Mouse (Mus musculus) ES-E14 (cell line): ENCODE data around the gene E130114P18Rik. TPM values are rescaled to one million over a fixed set of nuclear protein-coding genes. Genes with fewer than 3 reads are reported as not detected.

Experiments
- DNase-seq: peaks from one replicate; pipeline ENCODE4 v3.0.0-alpha.2; 2013; ENCODE audit warnings: low read depth, low spot score
- H3K27ac ChIP-seq: 2 replicates; pipeline ENCODE4 v1.5.1; 2012; ENCODE audit warnings: low read depth, mild to moderate bottlenecking, low read length, moderate library complexity, mixed read lengths; ENCODE audit not compliant: poor library complexity, insufficient read depth, severe bottlenecking
- H3K36me3 ChIP-seq: 2 replicates; pipeline ENCODE4 v1.6.1; 2012; ENCODE audit warnings: mild to moderate bottlenecking, low read length, moderate library complexity, mixed read lengths; ENCODE audit not compliant: control insufficient read depth, poor library complexity, insufficient read depth, severe bottlenecking
- H3K4me1 ChIP-seq, 2 experiments: fragments of 150-350 bp in 1 of 2; sonication (generic) in 1 of 2; 2 replicates each; pipeline ENCODE4 v1.6.1; 2012; ENCODE audit warnings: low read length in 2 of 2, mild to moderate bottlenecking in 1 of 2, mixed read lengths in 1 of 2; ENCODE audit not compliant: control insufficient read depth in 2 of 2, insufficient read depth in 2 of 2, poor library complexity in 1 of 2
- H3K4me3 ChIP-seq, 2 experiments: fragments of 150-350 bp in 1 of 2; sonication (generic) in 1 of 2; 2 replicates each; pipeline ENCODE4 v1.5.1; 2012; ENCODE audit warnings: low read length in 2 of 2, low read depth in 1 of 2, mild to moderate bottlenecking in 1 of 2, mixed read lengths in 1 of 2; ENCODE audit not compliant: insufficient read depth in 1 of 2, poor library complexity in 1 of 2, severe bottlenecking in 1 of 2
- H3K9ac ChIP-seq: 2 replicates; pipeline ENCODE4 v1.6.1; 2012; ENCODE audit warnings: low read depth, mild to moderate bottlenecking, low read length, mixed read lengths; ENCODE audit not compliant: poor library complexity, insufficient read depth, severe bottlenecking
- H3K9me3 ChIP-seq: fragments of 150-350 bp; sonication (generic); 2 replicates; pipeline ENCODE4 v1.6.1; 2012; ENCODE audit warnings: low read depth, mild to moderate bottlenecking, low read length; ENCODE audit not compliant: control insufficient read depth, insufficient read depth
- CHD2 ChIP-seq: IDR thresholded peaks from 2 replicates; pipeline ENCODE4 v1.6.1; 2014; ENCODE audit warnings: mild to moderate bottlenecking, low read depth, low read length, inconsistent platforms
- HCFC1 ChIP-seq: IDR thresholded peaks from 2 replicates; pipeline ENCODE4 v1.6.1; 2012; ENCODE audit warnings: low read length, inconsistent platforms, borderline replicate concordance; ENCODE audit not compliant: insufficient read depth
- MAFK ChIP-seq: IDR thresholded peaks from 2 replicates; pipeline ENCODE4 v1.6.1; 2014; ENCODE audit warnings: mild to moderate bottlenecking, low read depth, low read length, inconsistent platforms; ENCODE audit not compliant: insufficient read depth
- ZC3H11A ChIP-seq: IDR thresholded peaks from 2 replicates; pipeline ENCODE4 v1.6.1; 2012; ENCODE audit warnings: low read depth, mild to moderate bottlenecking, inconsistent platforms, low read length, borderline replicate concordance
- ZNF384 ChIP-seq: IDR thresholded peaks from 2 replicates; pipeline ENCODE4 v1.6.1; 2012; ENCODE audit warnings: low read depth, low read length, inconsistent platforms
- in situ Hi-C, 2 experiments: fragments of 600-800 bp; cut with MboI; formaldehyde crosslinking; loops; one replicate each; pipeline ENCODE4 v1.15.1; 2025; ENCODE audit warnings: low sequenced_read_pairs in 2 of 2, inconsistent platforms in 1 of 2; ENCODE audit not compliant: unreplicated experiment in 2 of 2
- total RNA-seq: library from RNA; depleted of rRNA; stranded (reverse); fragments of 300-350 nt; gene quantifications from 2 replicates; pipeline ENCODE4 v1.2.3, GENCODE M21; 2012

The E130114P18Rik gene
- total RNA-seq, 1 experiment = not detected

GRCm38 (mm10) chr4:97818498-97818897 is 40.6 kb upstream of the E130114P18Rik start:
- Histone ChIP-seq H3K4me1 (no peaks in the 10 kb centered on the region), H3K27ac (no peak overlapping the region), H3K36me3 (no peaks in the 10 kb centered on the region), H3K4me3 (no peak overlapping the region), H3K9ac (no peak overlapping the region), H3K9me3 (no peaks in the 10 kb centered on the region)
- TF ChIP-seq ZNF384 = no peak
- TF ChIP-seq ZC3H11A = no peak
- no peak for TF ChIP-seq CHD2
- no peak for TF ChIP-seq HCFC1
- no peak for TF ChIP-seq MAFK
- in situ Hi-C loops = no loop called here
- no peak for DNase-seq

- no peak overlapping the region for H3K27ac ChIP-seq
- no peaks in the 10 kb centered on the region for H3K36me3 ChIP-seq
- no peaks in the 10 kb centered on the region for H3K4me1 ChIP-seq
- H3K9me3 ChIP-seq = no peaks in the 10 kb centered on the region
- no peak overlapping the region for H3K9ac ChIP-seq
- in situ Hi-C loops = no loop called here
- DNase-seq = no peak
- no peak for TF ChIP-seq ZNF384
- TF ChIP-seq ZC3H11A = no peak
- no peak for TF ChIP-seq CHD2
- TF ChIP-seq MAFK = no peak
- TF ChIP-seq HCFC1 = no peak
- no peak overlapping the region for H3K4me3 ChIP-seq
Observed at GRCm38 (mm10) chr4:97817741-97818140, 39.9 kb upstream of the E130114P18Rik start.

GRCm38 (mm10) chr4:97816753-97817152 is 38.9 kb upstream of the E130114P18Rik start:
- H3K4me3 ChIP-seq = no peak overlapping the region
- in situ Hi-C loops = no loop called here
- TF ChIP-seq ZNF384 (no peak), ZC3H11A (no peak), CHD2 (no peak), MAFK (no peak), HCFC1 (no peak)
- DNase-seq = no peak
- H3K9ac ChIP-seq = no peak overlapping the region
- H3K27ac ChIP-seq = no peak overlapping the region
- no peaks in the 10 kb centered on the region for H3K9me3 ChIP-seq
- no peaks in the 10 kb centered on the region for H3K4me1 ChIP-seq
- H3K36me3 ChIP-seq = no peaks in the 10 kb centered on the region

DNA sequence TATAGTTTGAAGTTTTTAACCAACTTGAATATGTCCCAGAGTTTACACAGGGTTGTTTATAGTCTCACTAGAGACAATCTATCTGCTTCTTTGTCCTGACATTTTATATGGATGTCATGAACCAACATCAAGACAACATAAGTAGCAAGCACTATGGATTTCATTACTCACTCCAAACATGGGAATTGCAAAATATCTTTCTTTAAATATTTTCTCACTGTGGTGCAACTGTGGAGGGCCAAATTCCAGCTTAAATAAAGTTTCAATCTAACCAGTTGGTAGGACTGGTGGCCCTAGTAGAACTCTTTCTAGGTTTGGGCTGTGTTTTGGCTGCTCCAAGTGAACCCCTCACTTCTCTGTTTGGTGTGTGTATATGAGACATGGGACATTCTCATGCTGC is 38.1 kb upstream of the E130114P18Rik start:
- no peak for DNase-seq
- H3K27ac ChIP-seq = no peak overlapping the region
- H3K4me1 ChIP-seq = no peaks in the 10 kb centered on the region
- TF ChIP-seq ZNF384 = no peak
- TF ChIP-seq HCFC1 = no peak
- TF ChIP-seq MAFK = no peak
- TF ChIP-seq ZC3H11A = no peak
- in situ Hi-C loops = no loop called here
- H3K9ac ChIP-seq = no peak overlapping the region
- no peak overlapping the region for H3K4me3 ChIP-seq
- no peaks in the 10 kb centered on the region for H3K36me3 ChIP-seq
- no peaks in the 10 kb centered on the region for H3K9me3 ChIP-seq

DNA sequence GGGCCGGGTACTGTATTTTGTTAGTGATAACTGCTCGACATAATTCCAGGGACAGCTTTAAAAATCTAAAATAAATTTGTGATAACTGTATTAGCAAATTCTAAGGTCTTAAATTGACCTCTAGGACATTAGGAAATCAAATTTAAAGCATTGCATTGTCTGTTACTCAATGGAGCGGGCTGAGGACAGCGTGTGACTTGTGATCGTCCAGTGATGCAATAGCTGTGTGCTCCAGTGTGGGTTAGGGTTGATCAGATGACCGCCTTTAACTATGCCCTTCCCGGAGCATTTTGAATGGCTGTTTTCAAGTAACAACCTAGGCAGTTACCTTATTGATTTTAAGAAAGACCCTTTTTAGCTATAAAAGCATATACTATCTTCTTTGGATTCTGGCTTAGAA is 36.6 kb upstream of the E130114P18Rik start:
- H3K9ac ChIP-seq = no peak overlapping the region
- no peaks in the 10 kb centered on the region for H3K36me3 ChIP-seq
- TF ChIP-seq HCFC1 = no peak
- no peak for TF ChIP-seq MAFK
- no peak for TF ChIP-seq CHD2
- TF ChIP-seq ZC3H11A = no peak
- no peak for TF ChIP-seq ZNF384
- in situ Hi-C loops = no loop called here
- H3K9me3 ChIP-seq = no peaks in the 10 kb centered on the region
- no peak overlapping the region for H3K27ac ChIP-seq
- no peak for DNase-seq
- no peak overlapping the region for H3K4me3 ChIP-seq
- H3K4me1 ChIP-seq = no peaks in the 10 kb centered on the region
